Mouse (Mus musculus): Measurements from ENCODE around the gene Rps15a. TPM values are rescaled to one million over a fixed set of nuclear protein-coding genes. Genes with fewer than 3 reads are reported as not detected.

Rps15a gene
- polyA plus RNA-seq, 1 experiment from 2014 or later = 845 TPM

- H3K36me3 ChIP-seq = peaks cover 85% of the 10 kb centered on the region
- H3K27ac ChIP-seq = no peak overlapping the region
- WGBS = 80% methylated on average over 3 of the region's 3 CpGs
- peaks cover 46% of the 10 kb centered on the region for H3K4me1 ChIP-seq
- H3K4me3 ChIP-seq = peak overlapping the region; percentile 12; the same call in 1 of the 2 replicates
- no peak for ATAC-seq (ENCODE audit: low FRiP score, low read depth)
- H3K4me2 ChIP-seq (replicated peaks) = peak overlapping the region; percentile 97
- H3K9me3 ChIP-seq = no peaks in the 10 kb centered on the region
- no peaks in the 10 kb centered on the region for H3K27me3 ChIP-seq
- peak overlapping the region; percentile 55; the same call in 1 of the 2 replicates for H3K9ac ChIP-seq
Measured at GRCm38 (mm10) chr7:118111128-118111527, 4.9 kb downstream of the Rps15a start.

GRCm38 (mm10) chr7:118107671-118108070, 8.3 kb downstream of the Rps15a start:
- 79% methylated on average over 1 of the region's 1 CpGs for WGBS
- Histone ChIP-seq H3K4me1 (peaks cover 20% of the 10 kb centered on the region), H3K27me3 (no peaks in the 10 kb centered on the region), H3K27ac (no peak overlapping the region), H3K36me3 (peaks cover 87% of the 10 kb centered on the region), H3K9ac (no peak overlapping the region), H3K4me3 (no peak overlapping the region), H3K4me2 (replicated peaks) (no peak overlapping the region), H3K9me3 (no peaks in the 10 kb centered on the region)
- ATAC-seq (ENCODE audit: low FRiP score, low read depth) = no peak

- Histone ChIP-seq H3K36me3 (peaks cover 56% of the 10 kb centered on the region), H3K9me3 (no peaks in the 10 kb centered on the region), H3K4me2 (replicated peaks) (no peak overlapping the region), H3K27ac (no peak overlapping the region), H3K4me1 (peaks cover 12% of the 10 kb centered on the region), H3K9ac (no peak overlapping the region), H3K4me3 (no peak overlapping the region), H3K27me3 (no peaks in the 10 kb centered on the region)
- ATAC-seq (ENCODE audit: low FRiP score, low read depth) = no peak
- 69% methylated on average over 5 of the region's 5 CpGs for WGBS
Measured at GRCm38 (mm10) chr7:118104458-118105052, 11.4 kb downstream of the Rps15a start.

GRCm38 (mm10) chr7:118103462-118104379, 12.3 kb downstream of the Rps15a start:
- no peak overlapping the region for H3K4me3 ChIP-seq
- H3K36me3 ChIP-seq = peaks cover 48% of the 10 kb centered on the region
- WGBS = 48% methylated on average over 5 of the region's 5 CpGs
- no peak overlapping the region for H3K4me2 ChIP-seq (replicated peaks)
- no peak overlapping the region for H3K9ac ChIP-seq
- peak; percentile 13; the same call in 1 of the 2 replicates for ATAC-seq (ENCODE audit: low FRiP score, low read depth)
- no peaks in the 10 kb centered on the region for H3K9me3 ChIP-seq
- peaks cover 12% of the 10 kb centered on the region for H3K4me1 ChIP-seq
- H3K27ac ChIP-seq = no peak overlapping the region; the same call in 1 of the 2 replicates
- no peaks in the 10 kb centered on the region for H3K27me3 ChIP-seq

- peak; percentile 41; the same call in 1 of the 2 replicates for ATAC-seq (ENCODE audit: low FRiP score, low read depth)
- H3K9me3 ChIP-seq = no peaks in the 10 kb centered on the region
- no peak overlapping the region; the same call in 1 of the 2 replicates for H3K27ac ChIP-seq
- no peak overlapping the region for H3K9ac ChIP-seq
- no peaks in the 10 kb centered on the region for H3K27me3 ChIP-seq
- no peak overlapping the region for H3K4me3 ChIP-seq
- peaks cover 39% of the 10 kb centered on the region for H3K36me3 ChIP-seq
- H3K4me2 ChIP-seq (replicated peaks) = no peak overlapping the region
- H3K4me1 ChIP-seq = peaks cover 12% of the 10 kb centered on the region
- 49% methylated on average over 4 of the region's 4 CpGs for WGBS
Measured at GRCm38 (mm10) chr7:118102678-118103461, 13.1 kb downstream of the Rps15a start.

- Histone ChIP-seq H3K4me2 (replicated peaks) (no peak overlapping the region), H3K36me3 (peaks cover 33% of the 10 kb centered on the region), H3K9me3 (no peaks in the 10 kb centered on the region), H3K4me1 (peaks cover 12% of the 10 kb centered on the region), H3K4me3 (no peak overlapping the region), H3K27me3 (no peaks in the 10 kb centered on the region), H3K9ac (no peak overlapping the region), H3K27ac (no peak overlapping the region)
- ATAC-seq (ENCODE audit: low FRiP score, low read depth) = no peak
- WGBS = 51% methylated on average over 4 of the region's 4 CpGs
Measured at GRCm38 (mm10) chr7:118102231-118102630, 13.8 kb downstream of the Rps15a start.

- no peaks in the 10 kb centered on the region for H3K36me3 ChIP-seq
- peaks cover 12% of the 10 kb centered on the region for H3K4me1 ChIP-seq
- no peak overlapping the region for H3K4me2 ChIP-seq (replicated peaks)
- H3K4me3 ChIP-seq = no peak overlapping the region
- no peaks in the 10 kb centered on the region for H3K9me3 ChIP-seq
- 69% methylated on average over 7 of the region's 7 CpGs for WGBS
- ATAC-seq (ENCODE audit: low FRiP score, low read depth) = no peak
- no peak overlapping the region for H3K9ac ChIP-seq
- H3K27ac ChIP-seq = no peak overlapping the region
- no peaks in the 10 kb centered on the region for H3K27me3 ChIP-seq
Measured at GRCm38 (mm10) chr7:118097615-118098014, 18.4 kb downstream of the Rps15a start.

GRCm38 (mm10) chr7:118079987-118080386, 36.0 kb downstream of the Rps15a start:
- no peak overlapping the region for H3K9ac ChIP-seq
- H3K36me3 ChIP-seq = no peaks in the 10 kb centered on the region
- H3K4me3 ChIP-seq = no peak overlapping the region
- no peak overlapping the region for H3K27ac ChIP-seq
- no peaks in the 10 kb centered on the region for H3K4me1 ChIP-seq
- H3K9me3 ChIP-seq = no peaks in the 10 kb centered on the region
- no peaks in the 10 kb centered on the region for H3K27me3 ChIP-seq
- WGBS = 84% methylated on average over 4 of the region's 4 CpGs
- no peak overlapping the region for H3K4me2 ChIP-seq (replicated peaks)
- no peak for ATAC-seq (ENCODE audit: low FRiP score, low read depth)

GRCm38 (mm10) chr7:118079097-118079496, 36.9 kb downstream of the Rps15a start:
- Histone ChIP-seq H3K36me3 (no peaks in the 10 kb centered on the region), H3K27ac (no peak overlapping the region), H3K27me3 (no peaks in the 10 kb centered on the region), H3K9ac (no peak overlapping the region), H3K4me3 (no peak overlapping the region), H3K4me1 (no peaks in the 10 kb centered on the region), H3K9me3 (no peaks in the 10 kb centered on the region), H3K4me2 (replicated peaks) (no peak overlapping the region)
- no peak for ATAC-seq (ENCODE audit: low FRiP score, low read depth)
- 86% methylated on average over 5 of the region's 5 CpGs for WGBS

GRCm38 (mm10) chr7:118067261-118067660, 48.7 kb downstream of the Rps15a start:
- Histone ChIP-seq H3K4me3 (no peak overlapping the region), H3K9me3 (no peaks in the 10 kb centered on the region), H3K27ac (no peak overlapping the region), H3K4me2 (replicated peaks) (no peak overlapping the region), H3K4me1 (no peaks in the 10 kb centered on the region), H3K27me3 (no peaks in the 10 kb centered on the region), H3K36me3 (no peaks in the 10 kb centered on the region), H3K9ac (no peak overlapping the region)
- ATAC-seq (ENCODE audit: low FRiP score, low read depth) = no peak
- 90% methylated on average over 5 of the region's 5 CpGs for WGBS

GRCm38 (mm10) chr7:118056300-118056699, 59.7 kb downstream of the Rps15a start:
- no peak for ATAC-seq (ENCODE audit: low FRiP score, low read depth)
- peaks cover 10% of the 10 kb centered on the region; the same call in 1 of the 2 replicates for H3K9me3 ChIP-seq
- no peak overlapping the region for H3K4me2 ChIP-seq (replicated peaks)
- no peak overlapping the region for H3K27ac ChIP-seq
- H3K9ac ChIP-seq = no peak overlapping the region
- H3K4me3 ChIP-seq = no peak overlapping the region
- no peaks in the 10 kb centered on the region for H3K36me3 ChIP-seq
- 80% methylated on average over 6 of the region's 6 CpGs for WGBS
- no peaks in the 10 kb centered on the region for H3K27me3 ChIP-seq
- H3K4me1 ChIP-seq = no peaks in the 10 kb centered on the region
